Mouse (Mus musculus): ENCODE measurements around the gene Prtg.
A peak's percentile ranks its signal among the peaks of the same experiment; 100 is the strongest.

The Prtg gene

GRCm38 (mm10) chr9:72806731-72807419 is at the start of gene Prtg:
TSS of gene Prtg (plus strand) at chr9:72806874.
- DNase-seq (ENCODE audit: low spot score): peak; percentile 56

GRCm38 (mm10) chr9:72757143-72757542 is 49.5 kb upstream of the Prtg start:
- DNase-seq (ENCODE audit: low spot score): no peak

- no peak for DNase-seq (ENCODE audit: low spot score)
These were observed 48.0 kb upstream of the Prtg start for GRCm38 (mm10) chr9:72758705-72759131.

GRCm38 (mm10) chr9:72763050-72763718 is 43.5 kb upstream of the Prtg start:
- DNase-seq (ENCODE audit: low spot score): no peak

GRCm38 (mm10) chr9:72766789-72767349 is 39.8 kb upstream of the Prtg start:
- DNase-seq (ENCODE audit: low spot score): peak; percentile 95

- DNase-seq (ENCODE audit: low spot score): no peak
These were observed 31.7 kb upstream of the Prtg start for GRCm38 (mm10) chr9:72775022-72775421.

- no peak for DNase-seq (ENCODE audit: low spot score)
These were observed 27.7 kb upstream of the Prtg start for GRCm38 (mm10) chr9:72779004-72779403.

- DNase-seq (ENCODE audit: low spot score): no peak
These were observed 26.9 kb upstream of the Prtg start for GRCm38 (mm10) chr9:72779733-72780132.

- no peak for DNase-seq (ENCODE audit: low spot score)
These were observed 26.0 kb upstream of the Prtg start for GRCm38 (mm10) chr9:72780694-72781093.

GRCm38 (mm10) chr9:72781466-72781865 is 25.2 kb upstream of the Prtg start:
- DNase-seq (ENCODE audit: low spot score): no peak

- no peak for DNase-seq (ENCODE audit: low spot score)
These were observed 24.6 kb upstream of the Prtg start for GRCm38 (mm10) chr9:72782121-72782520.

- DNase-seq (ENCODE audit: low spot score): no peak
These were observed 18.9 kb upstream of the Prtg start for GRCm38 (mm10) chr9:72787732-72788131.

- no peak for DNase-seq (ENCODE audit: low spot score)
These were observed 16.0 kb upstream of the Prtg start for GRCm38 (mm10) chr9:72790530-72791212.

GRCm38 (mm10) chr9:72791213-72791582 is 15.5 kb upstream of the Prtg start:
- no peak for DNase-seq (ENCODE audit: low spot score)

- no peak for DNase-seq (ENCODE audit: low spot score)
These were observed 15.0 kb upstream of the Prtg start for GRCm38 (mm10) chr9:72791681-72792080.

- DNase-seq (ENCODE audit: low spot score): no peak
These were observed 11.4 kb upstream of the Prtg start for GRCm38 (mm10) chr9:72795243-72795642.

- DNase-seq (ENCODE audit: low spot score): no peak
These were observed 9.5 kb upstream of the Prtg start for GRCm38 (mm10) chr9:72797136-72797621.

- no peak for DNase-seq (ENCODE audit: low spot score)
These were observed 3.4 kb upstream of the Prtg start for GRCm38 (mm10) chr9:72803280-72803679.

- DNase-seq (ENCODE audit: low spot score): no peak
These were observed 528 bp upstream of the Prtg start for GRCm38 (mm10) chr9:72806146-72806545.

GRCm38 (mm10) chr9:72807420-72808005 is 839 bp downstream of the Prtg start:
- DNase-seq (ENCODE audit: low spot score): peak; percentile 70

- DNase-seq (ENCODE audit: low spot score): no peak
These were observed 1.5 kb downstream of the Prtg start for GRCm38 (mm10) chr9:72808176-72808575.

- no peak for DNase-seq (ENCODE audit: low spot score)
These were observed 1.9 kb downstream of the Prtg start for GRCm38 (mm10) chr9:72808586-72808985.
